In genomic region chr12:70598211-70598701, GRCm38 (mm10) we compare ENCODE assay signal across 15 mouse cellular contexts.
A peak's percentile ranks its signal among the peaks of the same experiment; 100 is the strongest.
DNase-seq lines count a peak whose midpoint lies in the region; ATAC-seq lines count a peak whose summit lies in the region.
"Had no signal": no experiment of that assay in that cellular context is flagged by ENCODE, and none has a peak within 500 bp of the region (broad histone marks: within the 10 kb centered on the region; RNA-seq: fewer than 3 reads in every experiment).

No protein-coding gene starts in this region.

- peaks cover 3% of the 10 kb centered on the region; the same call in 1 of the 2 replicates for H3K9me3 ChIP-seq in heart, embryonic 11.5 days (replicated peaks; ENCODE audit: control insufficient read depth, low read length)
- 0 out of 2 replicates have a peak, but pooled peaks cover 3% of the 10 kb centered on the region for H3K9me3 ChIP-seq in embryonic facial prominence, embryonic 15.5 days (replicated peaks)
- no peaks in the 10 kb centered on the region for H3K9me3 ChIP-seq in forebrain, embryonic 11.5 days (ENCODE audit: control insufficient read depth, low read length)
- H3K9me3 ChIP-seq in liver, embryonic 12.5 days (replicated peaks), result peaks cover 3% of the 10 kb centered on the region; the same call in 1 of the 2 replicates

- H3K36me3 ChIP-seq in heart, embryonic 11.5 days (ENCODE audit: control insufficient read depth, insufficient read depth, low read length), result no peaks in the 10 kb centered on the region
- no peaks in the 10 kb centered on the region for H3K36me3 ChIP-seq in embryonic facial prominence, embryonic 15.5 days
- H3K36me3 ChIP-seq in forebrain, embryonic 11.5 days (ENCODE audit: control insufficient read depth, insufficient read depth, low read length), result no peaks in the 10 kb centered on the region
- H3K36me3 ChIP-seq in liver, embryonic 12.5 days, result no peaks in the 10 kb centered on the region

- H3K27me3 ChIP-seq in heart, embryonic 11.5 days (ENCODE audit: control insufficient read depth, insufficient read depth, low read length), result no peaks in the 10 kb centered on the region
- H3K27me3 ChIP-seq in embryonic facial prominence, embryonic 15.5 days, result no peaks in the 10 kb centered on the region
- H3K27me3 ChIP-seq in forebrain, embryonic 11.5 days (ENCODE audit: control insufficient read depth, insufficient read depth, low read length), result no peaks in the 10 kb centered on the region
- no peaks in the 10 kb centered on the region for H3K27me3 ChIP-seq in liver, embryonic 12.5 days (replicated peaks)

- no peak for ATAC-seq in heart, embryonic 11.5 days (replicated peaks; ENCODE audit: insufficient number of reproducible peaks, low FRiP score, low TSS enrichment)
- no peak for ATAC-seq in embryonic facial prominence, embryonic 15.5 days (ENCODE audit: insufficient number of reproducible peaks, low FRiP score, low TSS enrichment, low read depth)
- ATAC-seq in forebrain, embryonic 11.5 days (replicated peaks; ENCODE audit: low FRiP score), result no peak
- no peak for ATAC-seq in liver, embryonic 12.5 days
- ATAC-seq in monocyte, adult 5-6 weeks (replicated peaks; ENCODE audit: insufficient number of reproducible peaks, low FRiP score, low TSS enrichment, poor library complexity, severe bottlenecking), result no peak
- ATAC-seq: activated CD4-positive, CD25-positive, alpha-beta regulatory T cell, adult 4 months; intestine, postnatal 0 days had no signal

- no peaks in the 10 kb centered on the region for H3K4me1 ChIP-seq in heart, embryonic 11.5 days (ENCODE audit: control insufficient read depth, insufficient read depth, low read length)
- peaks cover 18% of the 10 kb centered on the region; the same call in 1 of the 2 replicates for H3K4me1 ChIP-seq in embryonic facial prominence, embryonic 15.5 days
- no peaks in the 10 kb centered on the region for H3K4me1 ChIP-seq in forebrain, embryonic 11.5 days (replicated peaks; ENCODE audit: control insufficient read depth, insufficient read depth, low read length)
- H3K4me1 ChIP-seq in liver, embryonic 12.5 days, result no peaks in the 10 kb centered on the region

- no peak overlapping the region for H3K9ac ChIP-seq in heart, embryonic 11.5 days (ENCODE audit: low read depth, low read length)
- H3K9ac ChIP-seq in embryonic facial prominence, embryonic 15.5 days, result no peak overlapping the region
- no peak overlapping the region for H3K9ac ChIP-seq in forebrain, embryonic 11.5 days (ENCODE audit: low read length)
- H3K9ac ChIP-seq in liver, embryonic 12.5 days, result no peak overlapping the region

- no peak overlapping the region for H3K27ac ChIP-seq in heart, embryonic 11.5 days (ENCODE audit: low read depth, low read length)
- 0 out of 2 replicates have a peak overlapping the region, but pooled peaks have one; percentile 39 for H3K27ac ChIP-seq in embryonic facial prominence, embryonic 15.5 days (replicated peaks)
- no peak overlapping the region for H3K27ac ChIP-seq in forebrain, embryonic 11.5 days (ENCODE audit: low read depth, low read length)
- no peak overlapping the region for H3K27ac ChIP-seq in liver, embryonic 12.5 days
- H3K27ac ChIP-seq: layer of hippocampus, adult 2 months; macrophage had no signal

- H3K4me2 ChIP-seq in heart, embryonic 11.5 days, result no peak overlapping the region
- no peak overlapping the region for H3K4me2 ChIP-seq in embryonic facial prominence, embryonic 15.5 days (replicated peaks)
- H3K4me2 ChIP-seq in forebrain, embryonic 11.5 days (ENCODE audit: low read depth, low read length, severe bottlenecking), result no peak overlapping the region
- no peak overlapping the region for H3K4me2 ChIP-seq in liver, embryonic 12.5 days

- WGBS in heart, embryonic 11.5 days (ENCODE audit: insufficient replicate concordance), result 87% methylated on average over 15 of the region's 15 CpGs
- WGBS in embryonic facial prominence, embryonic 15.5 days, result 67% methylated on average over 15 of the region's 15 CpGs
- WGBS in forebrain, embryonic 11.5 days, result 92% methylated on average over 15 of the region's 15 CpGs
- WGBS in liver, embryonic 12.5 days (ENCODE audit: insufficient replicate concordance), result 81% methylated on average over 15 of the region's 15 CpGs

- H3K4me3 ChIP-seq in heart, embryonic 11.5 days (ENCODE audit: low read depth, low read length), result no peak overlapping the region
- no peak overlapping the region for H3K4me3 ChIP-seq in embryonic facial prominence, embryonic 15.5 days (replicated peaks)
- no peak overlapping the region for H3K4me3 ChIP-seq in forebrain, embryonic 11.5 days (ENCODE audit: low read depth, low read length)
- no peak overlapping the region for H3K4me3 ChIP-seq in liver, embryonic 12.5 days
- H3K4me3 ChIP-seq: layer of hippocampus, adult 2 months had no signal

- DNase-seq in heart, adult 18-20 months, result peak; percentile 84 to 89
- DNase-seq in heart, adult 9 months (ENCODE audit: low spot score in 2 of 2), result peak; percentile 82 to 87
- DNase-seq in lung, postnatal 25 days (ENCODE audit: low spot score), result peak; percentile 61
- no peak for DNase-seq in forebrain, embryonic 11.5 days (ENCODE audit: low spot score)
- DNase-seq: B cell, adult 2 months; spleen, adult 18-20 months; thymus, adult 2 months had no signal
